Mouse (Mus musculus) hindbrain, embryonic 10.5 days (tissue): ENCODE data around the gene Aqp7. TPM values are rescaled to one million over a fixed set of nuclear protein-coding genes. Genes with fewer than 3 reads are reported as not detected.

Experiments
- DNase-seq: peaks from one replicate; pipeline ENCODE4 v3.0.0-alpha.2; 2017; ENCODE audit warnings: low spot score
- H3K27ac ChIP-seq: fragments of 300-500 bp; sonication (generic); 2 replicates; pipeline ENCODE4 v1.5.1; 2016; ENCODE audit warnings: mild to moderate bottlenecking, moderate library complexity
- H3K27me3 ChIP-seq: fragments of 300-500 bp; sonication (generic); 2 replicates; pipeline ENCODE4 v1.6.1; 2016; ENCODE audit warnings: mild to moderate bottlenecking; ENCODE audit not compliant: poor library complexity, insufficient read depth, severe bottlenecking
- H3K36me3 ChIP-seq: fragments of 300-500 bp; sonication (generic); 2 replicates; pipeline ENCODE4 v1.6.1; 2016; ENCODE audit warnings: mild to moderate bottlenecking, moderate library complexity
- H3K4me1 ChIP-seq: fragments of 300-500 bp; sonication (generic); replicated peaks from 2 replicates; pipeline ENCODE4 v1.6.1; 2016; ENCODE audit warnings: mild to moderate bottlenecking
- H3K4me3 ChIP-seq: fragments of 300-500 bp; sonication (generic); 2 replicates; pipeline ENCODE4 v1.5.1; 2016; ENCODE audit warnings: mild to moderate bottlenecking, moderate library complexity
- H3K9me3 ChIP-seq: fragments of 300-500 bp; sonication (generic); 2 replicates; pipeline ENCODE4 v1.6.1; 2016; ENCODE audit warnings: mild to moderate bottlenecking, moderate library complexity
- WGBS: fragments of 180-500 bp; shearing (Covaris S2); methylation state at CpG from one replicate; pipeline ENCODE4 v1.1.7; 2016; 5-methylcytosine and 5-hydroxymethylcytosine counted together
- polyA plus RNA-seq: library from polyadenylated mRNA; unstranded; fragments of >200 nt; fragmentation: Nextera tagmentation; extraction: Ambion mirVana; gene quantifications from 2 replicates; pipeline ENCODE4 v1.2.1, GENCODE M21; 2016

Aqp7 gene
- polyA plus RNA-seq, 1 experiment from 2014 or later = not detected

DNA sequence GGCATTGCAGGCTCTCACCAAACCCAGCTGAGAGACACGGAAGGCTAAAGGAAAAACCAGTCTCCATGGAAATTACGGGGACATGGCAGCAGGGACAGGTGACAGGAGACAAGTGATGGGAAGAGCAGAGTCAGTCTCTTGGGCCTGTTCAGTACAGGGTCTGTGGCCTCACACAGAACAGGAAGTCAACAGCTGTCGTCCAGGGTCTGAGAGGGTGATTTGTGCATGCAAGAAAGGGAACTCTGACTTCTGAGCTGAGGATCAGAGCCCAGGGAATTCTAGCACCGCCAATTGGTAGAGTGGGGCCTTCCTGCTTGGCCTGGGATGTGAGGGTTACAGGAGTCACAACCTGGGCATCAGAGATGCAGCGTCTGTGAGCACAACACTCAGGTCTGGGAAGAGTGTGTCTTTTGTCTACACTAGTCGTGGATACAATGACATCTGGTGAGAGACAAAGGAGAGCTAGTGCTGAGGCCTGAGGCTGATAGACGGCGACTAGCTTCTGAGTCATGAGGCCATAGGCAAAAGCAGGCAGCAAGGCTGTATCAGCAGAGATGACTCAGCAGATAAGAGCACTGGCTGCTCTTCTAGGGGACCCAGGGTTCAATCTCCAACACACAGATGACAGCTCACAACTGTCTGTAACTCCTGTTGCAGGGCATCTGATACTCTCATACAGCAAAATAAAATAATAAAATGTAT lies 21.7 kb downstream of the Aqp7 start:
- Histone ChIP-seq H3K4me3 (no peak overlapping the region), H3K27me3 (no peaks in the 10 kb centered on the region), H3K36me3 (peaks cover 57% of the 10 kb centered on the region), H3K27ac (peak overlapping the region; percentile 42), H3K4me1 (peaks cover 3% of the 10 kb centered on the region), H3K9me3 (no peaks in the 10 kb centered on the region)
- no peak for DNase-seq
- WGBS = 58% methylated on average over 8 of the region's 8 CpGs

DNA sequence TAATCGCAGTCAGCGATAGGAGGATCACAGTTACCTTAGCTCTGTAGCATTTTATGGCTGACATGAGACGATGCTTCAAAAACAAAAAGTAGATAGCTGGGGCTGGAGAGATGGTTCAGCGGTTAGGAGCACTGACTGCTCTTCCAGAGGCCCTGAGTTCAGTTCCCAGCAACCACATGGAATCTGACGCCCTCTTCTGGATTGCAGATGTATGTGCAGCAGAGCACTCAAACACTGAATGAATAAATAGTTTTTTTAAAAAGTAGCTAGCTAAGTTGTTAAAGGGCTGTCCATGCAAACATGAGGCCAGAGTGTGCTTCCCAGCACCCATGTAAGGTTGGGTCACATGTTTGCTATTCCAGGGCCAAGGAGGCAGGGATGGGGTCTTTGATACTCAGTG lies 26.8 kb downstream of the Aqp7 start:
- WGBS = 86% methylated on average over 5 of the region's 5 CpGs
- Histone ChIP-seq H3K27me3 (no peaks in the 10 kb centered on the region), H3K4me3 (no peak overlapping the region), H3K36me3 (peaks cover 74% of the 10 kb centered on the region), H3K9me3 (no peaks in the 10 kb centered on the region), H3K4me1 (no peaks in the 10 kb centered on the region), H3K27ac (no peak overlapping the region)
- DNase-seq = no peak

DNA sequence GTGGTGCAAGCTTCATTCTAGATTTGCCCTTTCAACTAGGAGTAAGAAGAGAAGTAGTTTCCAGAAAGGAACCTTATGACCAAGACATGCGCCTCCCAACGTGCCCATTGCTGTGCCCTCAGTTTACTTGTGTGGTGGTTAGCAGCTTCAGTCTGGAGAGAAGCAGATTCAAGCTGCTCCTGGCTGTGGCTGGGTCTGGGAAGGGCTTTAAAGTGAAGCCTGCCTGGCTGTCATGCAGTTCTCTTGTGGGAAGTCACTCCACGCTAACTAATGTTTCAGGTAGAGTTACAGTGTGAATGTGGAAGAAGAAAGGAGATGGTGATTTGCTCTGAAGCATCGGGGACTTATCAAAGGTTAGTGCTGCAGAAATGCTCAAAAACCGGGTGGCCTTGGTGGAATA lies 32.1 kb downstream of the Aqp7 start:
- no peaks in the 10 kb centered on the region for H3K27me3 ChIP-seq
- 94% methylated on average over 5 of the region's 5 CpGs for WGBS
- no peak for DNase-seq

DNA sequence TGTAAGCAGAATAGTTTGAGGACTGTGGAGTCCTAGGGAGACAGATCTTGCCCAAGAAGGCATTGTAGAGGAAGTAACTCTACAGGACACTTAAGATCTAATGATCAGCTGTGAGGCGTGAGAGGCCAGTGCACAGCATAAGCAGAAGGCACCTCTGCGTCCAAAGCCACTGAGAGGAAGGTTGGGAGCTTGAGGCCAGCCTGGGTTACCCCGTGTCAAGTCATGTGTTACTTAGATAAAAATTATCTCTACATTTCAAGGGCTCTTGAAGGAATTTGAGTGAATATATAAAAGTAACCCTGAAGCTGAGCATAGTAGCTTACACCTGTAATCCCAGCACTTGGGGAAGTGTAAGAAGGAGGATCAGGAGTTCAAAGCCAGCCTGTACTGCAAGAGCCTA lies 34.6 kb downstream of the Aqp7 start:
- WGBS = 93% methylated on average over 3 of the region's 3 CpGs
- H3K4me1 ChIP-seq = no peaks in the 10 kb centered on the region
- H3K27ac ChIP-seq = no peak overlapping the region
- no peak overlapping the region for H3K4me3 ChIP-seq
- H3K9me3 ChIP-seq = no peaks in the 10 kb centered on the region
- no peaks in the 10 kb centered on the region for H3K27me3 ChIP-seq
- peaks cover 97% of the 10 kb centered on the region for H3K36me3 ChIP-seq
- DNase-seq = no peak

More for the DNA sequence above, 32.1 kb downstream of the Aqp7 start:
- no peaks in the 10 kb centered on the region for H3K9me3 ChIP-seq
- no peak overlapping the region for H3K4me3 ChIP-seq
- no peaks in the 10 kb centered on the region for H3K4me1 ChIP-seq
- peaks cover 88% of the 10 kb centered on the region for H3K36me3 ChIP-seq
- no peak overlapping the region for H3K27ac ChIP-seq

DNA sequence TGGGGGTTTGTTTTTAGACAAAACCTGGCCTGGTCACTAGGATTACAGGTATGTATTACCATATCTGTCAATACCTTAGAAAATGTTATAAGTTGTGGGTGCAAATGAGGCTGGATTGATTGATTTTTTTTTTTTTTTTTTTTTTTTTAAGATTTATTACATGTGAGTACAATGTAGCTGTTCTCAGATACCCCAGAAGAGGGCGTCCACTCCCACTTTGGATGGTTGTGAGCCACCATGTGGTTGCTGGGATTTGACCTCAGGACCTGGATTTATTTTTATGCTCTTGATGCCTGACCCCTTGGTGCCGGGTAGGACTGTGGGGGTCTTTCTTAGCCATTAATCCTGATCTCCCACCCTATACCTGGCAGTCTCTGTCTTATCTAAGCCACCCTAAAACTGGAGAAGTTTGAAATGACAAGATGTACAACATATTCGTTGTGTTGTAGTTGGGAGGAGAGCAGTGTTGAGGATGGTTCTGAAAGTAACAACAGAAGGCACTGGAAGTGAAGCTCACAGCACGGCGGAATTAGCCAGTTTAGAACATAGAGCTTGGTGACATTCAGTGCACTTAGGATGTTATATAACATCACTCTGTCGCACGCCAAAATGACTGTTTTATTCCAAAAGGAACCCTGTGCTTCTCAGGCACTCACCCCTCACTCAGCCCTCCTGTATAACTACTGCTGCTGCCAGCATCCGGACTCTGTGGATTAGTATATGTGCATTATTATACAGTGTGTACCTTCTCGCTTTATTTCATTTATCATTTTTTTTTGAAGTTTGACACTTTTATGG lies 46.9 kb downstream of the Aqp7 start:
- no peak for DNase-seq
- Histone ChIP-seq H3K27me3 (no peaks in the 10 kb centered on the region), H3K4me3 (no peak overlapping the region), H3K9me3 (no peaks in the 10 kb centered on the region), H3K27ac (no peak overlapping the region), H3K4me1 (no peaks in the 10 kb centered on the region), H3K36me3 (peaks cover 100% of the 10 kb centered on the region)
- 90% methylated on average over 9 of the region's 9 CpGs for WGBS

DNA sequence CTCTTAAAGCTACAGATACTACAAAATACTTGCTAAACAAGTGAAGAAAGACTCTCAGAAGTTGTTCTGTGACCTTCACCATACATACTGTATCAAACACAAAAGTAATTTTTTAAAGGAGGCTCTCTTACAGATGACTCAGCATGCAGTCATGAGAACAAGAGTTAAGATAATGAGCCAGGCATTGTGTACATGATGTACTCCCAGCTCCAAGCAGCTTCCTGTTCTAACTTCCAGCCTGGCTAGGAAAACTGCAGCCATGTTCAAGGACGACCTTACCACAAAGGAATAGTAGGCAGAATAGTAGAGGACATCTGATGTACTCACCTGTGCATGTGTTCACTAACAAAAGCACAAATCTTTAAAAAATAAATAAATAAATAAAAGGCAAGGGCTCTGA lies 47.7 kb downstream of the Aqp7 start:
- H3K9me3 ChIP-seq = no peaks in the 10 kb centered on the region
- peaks cover 100% of the 10 kb centered on the region for H3K36me3 ChIP-seq
- no peak for DNase-seq
- H3K4me1 ChIP-seq = no peaks in the 10 kb centered on the region
- 85% methylated on average over 1 of the region's 1 CpGs for WGBS
- no peaks in the 10 kb centered on the region for H3K27me3 ChIP-seq
- no peak overlapping the region for H3K4me3 ChIP-seq
- H3K27ac ChIP-seq = no peak overlapping the region

DNA sequence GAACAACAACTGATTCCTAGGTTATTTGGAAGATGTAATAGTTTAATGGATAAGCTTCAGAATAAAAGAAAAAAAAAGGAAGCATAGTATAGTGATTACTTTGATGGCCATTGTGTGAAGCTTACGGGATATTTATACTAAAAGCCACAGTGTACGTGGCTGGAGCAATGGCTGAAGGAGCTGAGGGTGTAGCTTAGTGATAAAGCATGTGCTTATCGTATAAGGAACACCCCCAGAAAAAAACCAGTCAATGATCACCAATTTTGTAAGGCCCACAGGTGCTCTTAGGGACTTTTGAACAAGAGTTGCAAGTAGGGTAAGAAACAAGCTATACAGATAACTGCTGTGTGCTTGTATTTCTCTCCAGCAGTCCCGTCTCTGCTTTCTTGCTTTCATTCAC lies 50.0 kb downstream of the Aqp7 start:
- Histone ChIP-seq H3K4me3 (no peak overlapping the region), H3K4me1 (no peaks in the 10 kb centered on the region), H3K27me3 (no peaks in the 10 kb centered on the region), H3K36me3 (peaks cover 100% of the 10 kb centered on the region), H3K9me3 (no peaks in the 10 kb centered on the region), H3K27ac (no peak overlapping the region)
- no peak for DNase-seq
- 93% methylated on average over 4 of the region's 4 CpGs for WGBS

DNA sequence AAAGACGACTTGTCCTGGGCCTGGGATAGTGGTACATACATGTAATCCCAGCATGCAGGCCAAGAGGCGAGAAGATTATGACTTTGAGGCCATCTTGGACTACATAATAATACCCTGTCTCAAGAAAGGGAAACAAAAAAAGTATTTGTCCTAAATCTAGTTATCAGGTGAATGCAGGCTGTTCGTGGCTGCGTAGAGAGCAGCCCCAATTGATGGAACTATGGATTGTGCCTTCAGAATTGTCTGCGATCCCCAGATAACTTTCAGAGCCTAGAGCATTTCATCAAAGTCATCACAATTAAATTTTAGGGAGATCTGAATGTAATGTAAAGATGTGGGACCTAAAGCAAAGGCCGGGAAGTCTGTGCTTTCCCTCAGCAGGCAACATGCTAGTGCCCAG lies 51.6 kb downstream of the Aqp7 start:
- peaks cover 100% of the 10 kb centered on the region for H3K36me3 ChIP-seq
- WGBS = 97% methylated on average over 6 of the region's 6 CpGs

DNA sequence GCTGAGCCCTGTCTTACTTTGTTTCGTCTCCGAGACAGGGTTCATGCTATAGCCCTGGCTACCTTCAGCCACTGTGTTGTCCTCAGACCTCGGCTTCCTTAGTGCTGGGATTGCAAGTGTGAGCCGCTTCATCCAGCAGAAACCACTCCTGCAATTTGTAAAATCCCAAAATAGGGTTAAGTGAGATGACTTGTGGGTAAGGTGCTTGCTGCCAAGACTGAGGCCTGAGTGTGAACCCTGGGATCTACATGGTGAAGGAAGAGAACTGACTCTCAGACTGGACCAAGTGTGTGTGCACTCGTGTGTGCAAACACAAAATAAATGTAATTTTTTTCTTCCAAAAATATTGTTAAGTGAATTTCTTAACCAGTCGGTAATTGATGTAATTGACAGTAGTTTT lies 58.3 kb downstream of the Aqp7 start:
- Histone ChIP-seq H3K4me1 (no peaks in the 10 kb centered on the region), H3K27me3 (no peaks in the 10 kb centered on the region), H3K4me3 (no peak overlapping the region), H3K9me3 (no peaks in the 10 kb centered on the region), H3K27ac (no peak overlapping the region), H3K36me3 (peaks cover 100% of the 10 kb centered on the region)
- WGBS = 82% methylated on average over 6 of the region's 6 CpGs
- DNase-seq = no peak

More for the DNA sequence above, 51.6 kb downstream of the Aqp7 start:
- H3K4me1 ChIP-seq = no peaks in the 10 kb centered on the region
- H3K27ac ChIP-seq = no peak overlapping the region
- no peak overlapping the region for H3K4me3 ChIP-seq
- H3K27me3 ChIP-seq = no peaks in the 10 kb centered on the region
- no peak for DNase-seq
- H3K9me3 ChIP-seq = no peaks in the 10 kb centered on the region

DNA sequence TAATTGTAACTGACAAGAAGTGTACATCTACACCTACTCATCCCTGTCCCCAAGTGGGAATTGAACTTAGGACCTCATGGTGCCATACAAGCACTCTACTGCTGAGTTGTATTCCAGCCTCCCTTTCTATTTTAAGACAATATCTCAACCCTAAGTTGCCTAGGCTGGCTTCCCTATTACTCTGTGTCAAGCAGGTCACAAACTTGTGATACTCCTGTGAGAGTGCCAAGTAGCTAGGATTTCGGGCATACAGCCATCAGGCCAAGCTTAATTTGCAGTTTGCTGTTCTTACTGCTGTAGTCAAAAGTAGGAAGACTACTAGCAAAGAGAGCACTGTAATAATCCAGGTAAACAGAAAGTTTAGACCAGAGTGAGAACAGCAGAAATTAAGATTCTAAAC lies 64.3 kb downstream of the Aqp7 start:
- Histone ChIP-seq H3K4me3 (no peak overlapping the region), H3K27me3 (no peaks in the 10 kb centered on the region), H3K4me1 (no peaks in the 10 kb centered on the region), H3K9me3 (no peaks in the 10 kb centered on the region), H3K27ac (no peak overlapping the region), H3K36me3 (peaks cover 100% of the 10 kb centered on the region)
- WGBS = 91% methylated on average over 1 of the region's 1 CpGs
- DNase-seq = no peak

Other genes starting within 250 kb of the Aqp7 start
- gene B4galt1, start 194.1 kb downstream of the Aqp7 start, polyA plus RNA-seq = 15.2 and 18.8 TPM in 2 replicates
- not detected in 2 replicates for gene Spink4, start 128.1 kb downstream of the Aqp7 start, polyA plus RNA-seq
- 198 and 208 TPM in 2 replicates for gene Bag1, start 99.8 kb downstream of the Aqp7 start, polyA plus RNA-seq
- gene Chmp5, start 99.7 kb downstream of the Aqp7 start, polyA plus RNA-seq = 114 and 126 TPM in 2 replicates
- gene Nfx1, start 77.2 kb downstream of the Aqp7 start, polyA plus RNA-seq = 86.1 and 92.8 TPM in 2 replicates
- gene Aqp3, start 50.0 kb upstream of the Aqp7 start, polyA plus RNA-seq = 3.1 and 5.0 TPM in 2 replicates
- gene Nol6, start 76.3 kb upstream of the Aqp7 start, polyA plus RNA-seq = 30.7 and 32.8 TPM in 2 replicates
- 91.4 and 95.2 TPM in 2 replicates for gene Ube2r2, start 87.6 kb upstream of the Aqp7 start, polyA plus RNA-seq
- 85.8 and 89.3 TPM in 2 replicates for gene Ubap2, start 227.0 kb upstream of the Aqp7 start, polyA plus RNA-seq